Mouse (Mus musculus) mammary gland, adult 2 months (tissue): ENCODE data around the gene Vmn1r231. TPM values are rescaled to one million over a fixed set of nuclear protein-coding genes. Genes with fewer than 3 reads are reported as not detected.

Source experiments
- polyA plus RNA-seq: library from polyadenylated mRNA; depleted of rRNA; stranded (reverse); fragments of >200 nt; gene quantifications from 2 replicates; pipeline ENCODE4 v1.2.3, GENCODE M21; 2012; ENCODE audit warnings: low replicate concordance; rRNA removed

The Vmn1r231 gene
- not detected in 2 replicates for polyA plus RNA-seq

GRCm38 (mm10) chr17:20904991-20905390 lies at the start of gene Vmn1r231:
TSS of gene Vmn1r231 (minus strand) at chr17:20905091.

GRCm38 (mm10) chr17:20944985-20945891 lies 40.3 kb upstream of the Vmn1r231 start, which contains the start of gene Ppp2r1a:
TSS of gene Ppp2r1a (plus strand) at chr17:20945311.

GRCm38 (mm10) chr17:20919614-20920013 lies 14.7 kb upstream of the Vmn1r231 start, which contains the start of gene Vmn1r232:
TSS of gene Vmn1r232 (minus strand) at chr17:20919714.

GRCm38 (mm10) chr17:20840144-20840543 lies 64.7 kb downstream of the Vmn1r231 start, which contains the start of gene Vmn1r230:
TSS of gene Vmn1r230 (plus strand) at chr17:20840444.

Other genes starting within 250 kb of the Vmn1r231 start
- gene Vmn1r226, start 222.2 kb downstream of the Vmn1r231 start, polyA plus RNA-seq = not detected in 2 replicates
- gene Vmn1r227, start 175.2 kb downstream of the Vmn1r231 start, polyA plus RNA-seq = not detected in 2 replicates
- gene Vmn1r228, start 118.9 kb downstream of the Vmn1r231 start, polyA plus RNA-seq = not detected in 2 replicates
- gene Vmn1r229, start 93.5 kb downstream of the Vmn1r231 start, polyA plus RNA-seq = not detected in 2 replicates
- gene Vmn1r230, start 64.6 kb downstream of the Vmn1r231 start, polyA plus RNA-seq = not detected in 2 replicates
- not detected in 2 replicates for gene Vmn1r232, start 14.6 kb upstream of the Vmn1r231 start, polyA plus RNA-seq
- 148 and 218 TPM in 2 replicates for gene Ppp2r1a, start 40.2 kb upstream of the Vmn1r231 start, polyA plus RNA-seq
- gene Vmn1r233, start 91.4 kb upstream of the Vmn1r231 start, polyA plus RNA-seq = not detected in 2 replicates
- 1.3 and 3.4 TPM in 2 replicates for gene Zfp160, start 103.8 kb upstream of the Vmn1r231 start, polyA plus RNA-seq